In genomic region chr7:112212921-112213721, GRCm38 (mm10) we compare ENCODE assay signal across 9 mouse cellular contexts. TPM values are rescaled to one million over a fixed set of nuclear protein-coding genes. Genes with fewer than 3 reads are reported as not detected.
DNase-seq lines count a peak whose midpoint lies in the region; ATAC-seq lines count a peak whose summit lies in the region.
"Had no signal": no experiment of that assay in that cellular context is flagged by ENCODE, and none has a peak within 500 bp of the region (broad histone marks: within the 10 kb centered on the region; RNA-seq: fewer than 3 reads in every experiment).

No protein-coding gene starts in this region.

- H3K36me3 ChIP-seq in liver, embryonic 16.5 days (ENCODE audit: control insufficient read depth, insufficient read depth) = no peaks in the 10 kb centered on the region
- H3K36me3 ChIP-seq: G1E had no signal

- H3K27me3 ChIP-seq in liver, embryonic 16.5 days (ENCODE audit: control insufficient read depth, insufficient read depth, low read depth, low read length) = no peaks in the 10 kb centered on the region

- H3K4me2 ChIP-seq in liver, embryonic 16.5 days (ENCODE audit: low read depth, low read length) = no peak overlapping the region

- H3K27ac ChIP-seq in liver, embryonic 16.5 days (ENCODE audit: low read length) = no peak overlapping the region

- H3K4me3 ChIP-seq in liver, embryonic 16.5 days (ENCODE audit: low read depth, low read length) = no peak overlapping the region

- ATAC-seq in frontal cortex, adult (ENCODE audit: low TSS enrichment) = peak; percentile 61
- ATAC-seq in inflammation-experienced regulatory T-cells, adult 6 months = peak; percentile 62
- ATAC-seq in liver, embryonic 16.5 days (ENCODE audit: low read depth) = peak; percentile 61; the same call in 1 of the 2 replicates

- DNase-seq in frontal cortex, postnatal 36 days (ENCODE audit: low spot score in 2 of 2) = no peak
- peak; percentile 57 to 68 for DNase-seq in urinary bladder, postnatal 36 days (ENCODE audit: low spot score in 2 of 2)
- DNase-seq in urinary bladder, postnatal 10 days (ENCODE audit: low spot score) = no peak
- DNase-seq in skeletal muscle tissue, adult 2 months (ENCODE audit: low read depth, low spot score) = peak; percentile 42
- DNase-seq in frontal cortex, postnatal 25 days (ENCODE audit: low spot score in 2 of 2) = no peak

- H3K4me1 ChIP-seq in liver, embryonic 16.5 days (ENCODE audit: control insufficient read depth, low read depth, low read length) = no peaks in the 10 kb centered on the region; the same call in 1 of the 2 replicates

- WGBS in liver, embryonic 16.5 days (ENCODE audit: insufficient replicate concordance) = 37% methylated on average over 8 of the region's 8 CpGs

- H3K9ac ChIP-seq in liver, embryonic 16.5 days (ENCODE audit: low read depth, low read length) = no peak overlapping the region

- H3K9me3 ChIP-seq in liver, embryonic 16.5 days (replicated peaks; ENCODE audit: control insufficient read depth, low read length) = no peaks in the 10 kb centered on the region

RNA-seq across cellular contexts. Expression of gene Mical2, which starts 12.5 kb away (rescaled TPM):
- 1 to 10 TPM; 1.5 to 5.7 (median 1.7) TPM for polyA plus RNA-seq in inflammation-experienced regulatory T-cells, adult 6 months (2017; shearing (Covaris generic))
- 1.5 and 1.9 TPM in 2 replicates for polyA plus RNA-seq in liver, embryonic 16.5 days (2015; fragmentation: Nextera tagmentation; extraction: Ambion mirVana)
- polyA plus RNA-seq: G1E had no signal

RNA-seq across cellular contexts. Expression of gene Dkk3, which starts 54.3 kb away (rescaled TPM):
- polyA plus RNA-seq in inflammation-experienced regulatory T-cells, adult 6 months (2017; shearing (Covaris generic)) = 1 to 10 TPM in 1 of 3 experiments, under 1 TPM in 2; 0.10 to 2.1 (median 0.66) TPM
- 1.9 TPM in 2 replicates for polyA plus RNA-seq in liver, embryonic 16.5 days (2015; fragmentation: Nextera tagmentation; extraction: Ambion mirVana)
- polyA plus RNA-seq: G1E had no signal

Comparison
In these comparisons a context has a peak if more than half of its experiments do, and no peak if none do; other contexts are left out.
1. DNase-seq: peak in urinary bladder, postnatal 36 days (2 of 2) and skeletal muscle tissue, adult 2 months (single experiment); none in frontal cortex, postnatal 36 days (0 of 2), urinary bladder, postnatal 10 days (single experiment) and frontal cortex, postnatal 25 days (0 of 2).
2. Peak in every context shown above with its lines, with median percentiles within 50 percentile points of each other: ATAC-seq.